Comparison of ENCODE assay signal across 25 mouse cellular contexts in the genomic region with DNA sequence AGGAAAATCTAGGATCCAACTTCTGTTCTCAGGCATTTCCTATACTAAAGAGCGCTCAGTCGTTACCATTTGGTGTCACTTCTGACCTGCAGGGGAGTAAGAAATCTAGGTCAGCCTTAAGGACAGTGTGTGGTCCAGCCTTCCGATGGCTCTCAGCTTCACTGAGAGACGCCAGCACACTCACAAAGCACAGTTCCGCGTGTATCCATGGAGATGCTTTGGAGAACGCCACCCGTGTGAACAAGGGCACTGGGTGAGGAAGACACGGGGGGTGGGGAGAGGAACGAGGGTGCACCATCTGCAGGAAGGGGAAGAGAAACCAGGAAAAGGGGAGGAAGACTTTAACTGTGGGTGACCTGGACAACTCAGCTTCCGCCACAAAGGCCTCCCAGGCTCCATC. TPM values are rescaled to one million over a fixed set of nuclear protein-coding genes. Genes with fewer than 3 reads are reported as not detected.
DNase-seq lines count a peak whose midpoint lies in the region; ATAC-seq and TF ChIP-seq lines count a peak whose summit lies in the region.
"Had no signal": no experiment of that assay in that cellular context is flagged by ENCODE, and none has a peak within 500 bp of the region (broad histone marks: within the 10 kb centered on the region; RNA-seq: fewer than 3 reads in every experiment).

No protein-coding gene starts in this region.

- H3K27me3 ChIP-seq in hindbrain, postnatal 0 days (ENCODE audit: insufficient read depth, low read length) = no peaks in the 10 kb centered on the region
- no peaks in the 10 kb centered on the region for H3K27me3 ChIP-seq in hindbrain, embryonic 11.5 days (ENCODE audit: control insufficient read depth, insufficient read depth, low read length)
- H3K27me3 ChIP-seq in midbrain, postnatal 0 days (ENCODE audit: insufficient read depth, low read length) = no peaks in the 10 kb centered on the region
- H3K27me3 ChIP-seq in midbrain, embryonic 16.5 days (ENCODE audit: control insufficient read depth, insufficient read depth, low read depth, low read length) = no peaks in the 10 kb centered on the region
- H3K27me3 ChIP-seq: heart, embryonic 15.5 days; Patski had no signal

- no peak for ATAC-seq in CD4-positive, CD25-positive, alpha-beta regulatory T cell, adult 4 months
- peak; percentile 68; the same call in 1 of the 2 replicates for ATAC-seq in hindbrain, postnatal 0 days
- no peak for ATAC-seq in hindbrain, embryonic 11.5 days (ENCODE audit: low FRiP score)
- ATAC-seq in midbrain, postnatal 0 days (ENCODE audit: low FRiP score) = no peak
- no peak for ATAC-seq in midbrain, embryonic 16.5 days
- ATAC-seq: activated CD4-positive, CD25-positive, alpha-beta regulatory T cell, adult 4 months; forebrain, embryonic 16.5 days; Patski had no signal

- no peaks in the 10 kb centered on the region for H3K4me1 ChIP-seq in hindbrain, postnatal 0 days (ENCODE audit: insufficient read depth, low read length)
- H3K4me1 ChIP-seq in hindbrain, embryonic 11.5 days (replicated peaks; ENCODE audit: control insufficient read depth, insufficient read depth, low read length) = 0 out of 2 replicates have a peak, but pooled peaks cover 2% of the 10 kb centered on the region
- no peaks in the 10 kb centered on the region for H3K4me1 ChIP-seq in midbrain, postnatal 0 days (ENCODE audit: insufficient read depth, low read length)
- peaks cover 3% of the 10 kb centered on the region; the same call in 1 of the 2 replicates for H3K4me1 ChIP-seq in midbrain, embryonic 16.5 days (ENCODE audit: control insufficient read depth, insufficient read depth, low read length)
- H3K4me1 ChIP-seq: heart, embryonic 15.5 days had no signal

- no peak overlapping the region for H3K4me2 ChIP-seq in hindbrain, postnatal 0 days (ENCODE audit: low read depth, low read length)
- no peak overlapping the region for H3K4me2 ChIP-seq in hindbrain, embryonic 11.5 days (replicated peaks; ENCODE audit: low read depth, low read length)
- no peak overlapping the region for H3K4me2 ChIP-seq in midbrain, postnatal 0 days (ENCODE audit: low read depth, low read length, poor library complexity, severe bottlenecking)
- H3K4me2 ChIP-seq in midbrain, embryonic 16.5 days (ENCODE audit: low read length) = no peak overlapping the region
- H3K4me2 ChIP-seq: heart, embryonic 15.5 days; hindbrain, embryonic 14.5 days had no signal

- no peak overlapping the region for H3K9ac ChIP-seq in hindbrain, postnatal 0 days (replicated peaks; ENCODE audit: low read length)
- H3K9ac ChIP-seq in hindbrain, embryonic 11.5 days (ENCODE audit: low read depth, low read length) = no peak overlapping the region
- no peak overlapping the region for H3K9ac ChIP-seq in midbrain, postnatal 0 days (replicated peaks; ENCODE audit: low read length, poor library complexity, severe bottlenecking)
- H3K9ac ChIP-seq in midbrain, embryonic 16.5 days (ENCODE audit: low read depth, low read length) = no peak overlapping the region
- H3K9ac ChIP-seq: heart, embryonic 15.5 days; hindbrain, embryonic 14.5 days had no signal

- no peak overlapping the region for H3K4me3 ChIP-seq in hindbrain, postnatal 0 days (ENCODE audit: low read length)
- no peak overlapping the region for H3K4me3 ChIP-seq in hindbrain, embryonic 11.5 days (ENCODE audit: low read depth, low read length)
- no peak overlapping the region for H3K4me3 ChIP-seq in midbrain, postnatal 0 days (ENCODE audit: low read depth, low read length)
- no peak overlapping the region for H3K4me3 ChIP-seq in midbrain, embryonic 16.5 days (ENCODE audit: low read depth, low read length)
- H3K4me3 ChIP-seq: embryonic facial prominence, embryonic 10.5 days; heart, adult 2 months; heart, embryonic 15.5 days had no signal

- peak; percentile 7 for DNase-seq in CD4-positive, CD25-positive, alpha-beta regulatory T cell, adult 2 months (ENCODE audit: low read depth, low spot score)
- DNase-seq in hindbrain, postnatal 0 days (ENCODE audit: low spot score) = peak; percentile 53
- DNase-seq in hindbrain, embryonic 11.5 days (ENCODE audit: low spot score) = no peak
- DNase-seq in midbrain, postnatal 0 days (ENCODE audit: low spot score) = peak; percentile 30
- no peak for DNase-seq in thymus, adult 18-20 months
- DNase-seq in spleen, adult 12 weeks (ENCODE audit: low spot score) = no peak
- DNase-seq: adrenal gland, postnatal 14 days; B cell, adult 2 months; cerebellum, adult 11-12 months; gastrocnemius, postnatal 14 days; heart, adult 2 months; heart, postnatal 14 days had no signal

- no peak for TF ChIP-seq CTCF in hindbrain, postnatal 0 days (IDR thresholded peaks at IDR 0.05; ENCODE audit: low read depth)
- no peak for TF ChIP-seq CTCF in midbrain, postnatal 0 days (IDR thresholded peaks at IDR 0.05)

- 39% methylated on average over 11 of the region's 11 CpGs for WGBS in hindbrain, postnatal 0 days
- WGBS in hindbrain, embryonic 11.5 days = 58% methylated on average over 11 of the region's 11 CpGs
- WGBS in midbrain, postnatal 0 days = 39% methylated on average over 11 of the region's 11 CpGs
- 56% methylated on average over 11 of the region's 11 CpGs for WGBS in midbrain, embryonic 16.5 days

- H3K36me3 ChIP-seq in hindbrain, postnatal 0 days (ENCODE audit: insufficient read depth, low read length) = no peaks in the 10 kb centered on the region
- no peaks in the 10 kb centered on the region for H3K36me3 ChIP-seq in hindbrain, embryonic 11.5 days (ENCODE audit: control insufficient read depth, insufficient read depth, low read length)
- H3K36me3 ChIP-seq in midbrain, postnatal 0 days (ENCODE audit: insufficient read depth, low read length) = no peaks in the 10 kb centered on the region
- H3K36me3 ChIP-seq in midbrain, embryonic 16.5 days (ENCODE audit: control insufficient read depth, insufficient read depth, low read length) = no peaks in the 10 kb centered on the region
- H3K36me3 ChIP-seq: embryonic facial prominence, embryonic 10.5 days; heart, embryonic 15.5 days had no signal

- H3K9me3 ChIP-seq in hindbrain, postnatal 0 days (ENCODE audit: low read length) = no peaks in the 10 kb centered on the region
- H3K9me3 ChIP-seq in hindbrain, embryonic 11.5 days (ENCODE audit: control insufficient read depth, low read length) = no peaks in the 10 kb centered on the region
- H3K9me3 ChIP-seq in midbrain, postnatal 0 days (ENCODE audit: low read length) = no peaks in the 10 kb centered on the region
- H3K9me3 ChIP-seq in midbrain, embryonic 16.5 days (replicated peaks; ENCODE audit: control insufficient read depth, low read length, poor library complexity, severe bottlenecking) = no peaks in the 10 kb centered on the region
- H3K9me3 ChIP-seq: embryonic facial prominence, embryonic 10.5 days; heart, embryonic 15.5 days had no signal

- no peak overlapping the region for H3K27ac ChIP-seq in hindbrain, postnatal 0 days
- no peak overlapping the region for H3K27ac ChIP-seq in hindbrain, embryonic 11.5 days (ENCODE audit: low read depth, low read length)
- H3K27ac ChIP-seq in midbrain, postnatal 0 days (ENCODE audit: low read depth, low read length) = no peak overlapping the region
- no peak overlapping the region for H3K27ac ChIP-seq in midbrain, embryonic 16.5 days (ENCODE audit: low read length)
- H3K27ac ChIP-seq: embryonic facial prominence, embryonic 10.5 days; heart, adult 2 months; heart, embryonic 15.5 days; hindbrain, embryonic 14.5 days had no signal

RNA-seq across cellular contexts. Expression of a gene that starts 4.4 kb away (rescaled TPM):
- polyA plus RNA-seq in CD4-positive, CD25-positive, alpha-beta regulatory T cell, adult 4 months (2017; shearing (Covaris generic)) = not detected
- 0.50 and 0.84 TPM in 2 replicates for total RNA-seq in hindbrain, postnatal 0 days (2014; rRNA removed)
- 0.35 and 0.50 TPM in 2 replicates for polyA plus RNA-seq in hindbrain, postnatal 0 days (2015; fragmentation: Nextera tagmentation; extraction: Ambion mirVana)
- 0.06 and 0.20 TPM in 2 replicates for polyA plus RNA-seq in hindbrain, embryonic 11.5 days (2014; fragmentation: Nextera tagmentation; extraction: Ambion mirVana)
- 0.19 TPM in 1 of 2 replicates, not detected in the other for total RNA-seq in midbrain, postnatal 0 days (2014; rRNA removed)
- 0.36 and 0.55 TPM in 2 replicates for polyA plus RNA-seq in midbrain, postnatal 0 days (2015; fragmentation: Nextera tagmentation; extraction: Ambion mirVana)
- polyA plus RNA-seq in midbrain, embryonic 16.5 days (2015; fragmentation: Nextera tagmentation; extraction: Ambion mirVana) = 0.11 and 0.27 TPM in 2 replicates
- total RNA-seq: adrenal gland, adult 18-20 months; gastrocnemius, postnatal 14 days; heart, postnatal 14 days had no signal
- polyA plus RNA-seq: activated CD4-positive, CD25-positive, alpha-beta regulatory T cell, adult 4 months; embryonic facial prominence, embryonic 14.5 days; heart, adult 2 months; heart, embryonic 15.5 days; hindbrain, embryonic 14.5 days had no signal

RNA-seq across cellular contexts. Expression of a gene that starts 23.6 kb away (rescaled TPM):
- polyA plus RNA-seq in CD4-positive, CD25-positive, alpha-beta regulatory T cell, adult 4 months (2017; shearing (Covaris generic)) = 10 to 100 TPM; 50.3 to 80.6 TPM
- 0.37 TPM in 1 of 2 replicates, not detected in the other for total RNA-seq in hindbrain, postnatal 0 days (2014; rRNA removed)
- 0.41 and 1.2 TPM in 2 replicates for polyA plus RNA-seq in hindbrain, postnatal 0 days (2015; fragmentation: Nextera tagmentation; extraction: Ambion mirVana)
- polyA plus RNA-seq in hindbrain, embryonic 11.5 days (2014; fragmentation: Nextera tagmentation; extraction: Ambion mirVana) = not detected in 2 replicates
- 0.33 TPM in 1 of 2 replicates, not detected in the other for total RNA-seq in midbrain, postnatal 0 days (2014; rRNA removed)
- 0.43 TPM in 1 of 2 replicates, not detected in the other for polyA plus RNA-seq in midbrain, postnatal 0 days (2015; fragmentation: Nextera tagmentation; extraction: Ambion mirVana)
- polyA plus RNA-seq in midbrain, embryonic 16.5 days (2015; fragmentation: Nextera tagmentation; extraction: Ambion mirVana) = not detected in 2 replicates
- total RNA-seq: CH12.LX; gastrocnemius, adult 18-20 months; gastrocnemius, postnatal 14 days; heart, adult 2 months had no signal
- polyA plus RNA-seq: embryonic facial prominence, embryonic 10.5 days; embryonic facial prominence, embryonic 14.5 days; forebrain, embryonic 11.5 days; forebrain, embryonic 16.5 days had no signal

RNA-seq across cellular contexts. Expression of a gene that starts 53.8 kb away (rescaled TPM):
- polyA plus RNA-seq in CD4-positive, CD25-positive, alpha-beta regulatory T cell, adult 4 months (2017; shearing (Covaris generic)) = 10 to 100 TPM; 57.4 to 67.8 TPM
- total RNA-seq in hindbrain, postnatal 0 days (2014; rRNA removed) = 0.07 TPM in 1 of 2 replicates, not detected in the other
- not detected in 2 replicates for polyA plus RNA-seq in hindbrain, postnatal 0 days (2015; fragmentation: Nextera tagmentation; extraction: Ambion mirVana)
- polyA plus RNA-seq in hindbrain, embryonic 11.5 days (2014; fragmentation: Nextera tagmentation; extraction: Ambion mirVana) = not detected in 2 replicates
- not detected in 2 replicates for total RNA-seq in midbrain, postnatal 0 days (2014; rRNA removed)
- polyA plus RNA-seq in midbrain, postnatal 0 days (2015; fragmentation: Nextera tagmentation; extraction: Ambion mirVana) = not detected in 2 replicates
- polyA plus RNA-seq in midbrain, embryonic 16.5 days (2015; fragmentation: Nextera tagmentation; extraction: Ambion mirVana) = not detected in 2 replicates
- total RNA-seq: adrenal gland, postnatal 14 days; CH12.LX; gastrocnemius, adult 18-20 months; heart, postnatal 14 days had no signal
- polyA plus RNA-seq: embryonic facial prominence, embryonic 10.5 days; embryonic facial prominence, embryonic 14.5 days; forebrain, embryonic 11.5 days; forebrain, embryonic 16.5 days; hindbrain, embryonic 14.5 days had no signal

Comparison
In these comparisons a context has a peak if more than half of its experiments do, and no peak if none do; other contexts are left out.
1. DNase-seq: peak in CD4-positive, CD25-positive, alpha-beta regulatory T cell, adult 2 months (single experiment), hindbrain, postnatal 0 days (single experiment) and midbrain, postnatal 0 days (single experiment); none in hindbrain, embryonic 11.5 days (single experiment), thymus, adult 18-20 months (0 of 2) and spleen, adult 12 weeks (single experiment).
2. RNA of a gene that starts 23.6 kb away (polyA plus RNA-seq): 50.3 to 80.6 TPM in CD4-positive, CD25-positive, alpha-beta regulatory T cell, adult 4 months; 0.41 to 1.2 TPM in hindbrain, postnatal 0 days, not detected in midbrain, embryonic 16.5 days, not detected in hindbrain, embryonic 11.5 days and 0.43 TPM in midbrain, postnatal 0 days; every median in the first group is over 10 times any median in the second.
3. RNA of a gene that starts 53.8 kb away (polyA plus RNA-seq): 57.4 to 67.8 TPM in CD4-positive, CD25-positive, alpha-beta regulatory T cell, adult 4 months; not detected in midbrain, postnatal 0 days, not detected in midbrain, embryonic 16.5 days, not detected in hindbrain, postnatal 0 days and not detected in hindbrain, embryonic 11.5 days; every median in the first group is over 10 times any median in the second.